Mouse (Mus musculus) megakaryocyte, adult 5-6 weeks (primary cell): ENCODE results near the gene Vrtn. TPM values are rescaled to one million over a fixed set of nuclear protein-coding genes. Genes with fewer than 3 reads are reported as not detected.

Experiments
- ATAC-seq: 2 replicates; pipeline ENCODE4 v1.8.0; 2016; ENCODE audit warnings: mild to moderate bottlenecking, inconsistent platforms; ENCODE audit not compliant: poor library complexity, severe bottlenecking
- total RNA-seq, 2 experiments: library from RNA; stranded (forward) in 1 of 2; stranded (reverse) in 1 of 2; fragments of 153-499, 151-499 nt in 1 of 2; fragments of 221-1000, 200-1000 nt in 1 of 2; gene quantifications; 2 replicates each; pipeline versions ENCODE4 v1.2.3 to v1.2.4; 2015 to 2017

The Vrtn gene
- total RNA-seq, 2 experiments from 2014 or later: not detected

DNA sequence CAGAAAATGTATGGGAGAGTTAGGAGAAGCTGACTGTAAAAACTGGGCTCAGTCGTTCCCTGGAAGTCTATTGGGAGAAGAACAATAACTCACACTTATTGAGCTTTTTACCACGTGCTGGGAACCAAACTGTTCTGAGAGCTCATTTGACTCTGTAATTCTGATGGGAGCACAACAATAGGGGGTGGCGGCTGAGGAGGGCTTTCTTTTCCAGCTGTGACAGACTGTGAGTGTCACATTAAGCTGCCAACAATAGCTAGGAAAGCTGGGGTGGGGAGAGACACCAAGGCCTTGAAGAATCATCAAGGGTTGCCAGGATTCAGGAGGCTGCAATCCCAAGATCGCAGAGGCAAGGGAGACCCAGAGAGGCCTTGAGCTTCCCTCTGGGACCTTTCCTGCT, 45.4 kb downstream of the Vrtn start:
- ATAC-seq: no peak

DNA sequence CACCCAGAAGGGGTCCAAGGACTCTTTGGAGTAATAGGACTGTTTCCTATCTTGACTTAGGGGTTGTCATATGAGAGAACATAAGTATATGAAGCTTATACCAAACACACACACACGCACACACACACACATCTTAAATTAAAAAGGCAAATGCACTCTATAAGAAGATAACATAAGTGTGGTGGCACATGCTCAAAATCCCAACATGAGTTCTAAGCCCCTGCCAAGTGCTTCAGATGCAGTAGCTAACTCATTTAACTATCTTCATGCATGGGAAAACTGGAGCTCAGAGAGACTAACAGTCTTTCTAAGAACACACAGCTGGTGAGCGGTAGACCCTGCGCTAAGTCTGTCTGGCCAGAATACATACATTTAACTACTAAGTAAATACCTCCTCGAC, 46.7 kb downstream of the Vrtn start:
- ATAC-seq: no peak

DNA sequence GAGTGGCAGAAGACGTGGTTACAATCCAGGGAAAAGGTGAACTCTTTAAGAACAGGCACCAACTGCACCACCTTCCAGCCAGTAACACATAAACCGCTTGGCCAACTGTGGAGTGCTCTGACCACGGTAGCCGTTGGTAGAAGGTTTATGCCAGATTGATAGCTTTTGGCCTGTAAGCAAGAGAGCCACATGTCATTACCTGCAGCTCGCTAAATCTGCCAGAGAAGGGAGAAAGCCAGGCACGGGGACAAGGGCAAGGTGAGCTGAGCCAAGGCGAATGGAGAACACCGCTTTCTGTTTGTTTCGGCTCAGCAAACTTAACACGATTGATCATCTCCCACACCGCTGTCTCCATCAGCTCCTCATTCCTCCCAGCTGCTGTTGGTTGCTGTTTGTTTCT, 48.2 kb downstream of the Vrtn start:
- no peak for ATAC-seq

DNA sequence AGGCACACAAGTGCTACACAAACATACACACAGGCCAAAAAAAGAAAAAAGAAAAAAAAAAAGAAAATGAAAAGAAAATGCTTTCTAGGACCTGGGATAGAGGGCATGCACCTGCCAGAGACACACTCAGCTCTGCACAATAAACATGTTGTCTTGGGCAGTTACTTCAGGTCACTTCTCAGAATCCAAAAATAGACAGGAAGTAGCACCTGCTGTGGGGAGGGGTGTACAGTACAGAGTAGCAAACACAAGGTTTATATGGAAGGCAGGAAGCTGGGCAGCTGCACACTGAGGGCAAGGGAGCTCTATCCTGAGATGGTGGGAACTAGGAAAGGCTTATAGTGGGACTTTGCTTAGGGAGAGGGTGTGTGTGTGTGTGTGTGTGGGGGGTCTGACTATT, 50.5 kb downstream of the Vrtn start:
- no peak for ATAC-seq

DNA sequence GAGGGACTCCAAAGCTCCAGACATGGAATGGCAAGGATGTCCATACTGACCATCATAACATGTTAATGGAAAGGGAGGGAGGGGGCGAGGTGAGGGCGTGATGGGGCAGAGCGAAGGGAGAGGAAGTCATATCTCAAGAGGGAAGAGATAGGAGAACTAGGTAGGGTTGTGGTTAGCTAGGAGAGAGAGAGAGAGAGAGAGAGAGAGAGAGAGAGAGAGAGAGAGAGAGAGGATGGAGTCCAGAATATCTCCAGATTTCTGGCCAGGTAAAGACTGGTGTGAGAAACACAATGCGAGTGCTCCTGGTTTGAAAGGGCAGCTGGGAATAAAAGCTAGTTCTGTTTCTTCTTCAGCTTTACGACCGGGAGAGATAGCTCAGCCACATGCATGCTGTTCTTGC, 51.3 kb downstream of the Vrtn start:
- no peak for ATAC-seq

DNA sequence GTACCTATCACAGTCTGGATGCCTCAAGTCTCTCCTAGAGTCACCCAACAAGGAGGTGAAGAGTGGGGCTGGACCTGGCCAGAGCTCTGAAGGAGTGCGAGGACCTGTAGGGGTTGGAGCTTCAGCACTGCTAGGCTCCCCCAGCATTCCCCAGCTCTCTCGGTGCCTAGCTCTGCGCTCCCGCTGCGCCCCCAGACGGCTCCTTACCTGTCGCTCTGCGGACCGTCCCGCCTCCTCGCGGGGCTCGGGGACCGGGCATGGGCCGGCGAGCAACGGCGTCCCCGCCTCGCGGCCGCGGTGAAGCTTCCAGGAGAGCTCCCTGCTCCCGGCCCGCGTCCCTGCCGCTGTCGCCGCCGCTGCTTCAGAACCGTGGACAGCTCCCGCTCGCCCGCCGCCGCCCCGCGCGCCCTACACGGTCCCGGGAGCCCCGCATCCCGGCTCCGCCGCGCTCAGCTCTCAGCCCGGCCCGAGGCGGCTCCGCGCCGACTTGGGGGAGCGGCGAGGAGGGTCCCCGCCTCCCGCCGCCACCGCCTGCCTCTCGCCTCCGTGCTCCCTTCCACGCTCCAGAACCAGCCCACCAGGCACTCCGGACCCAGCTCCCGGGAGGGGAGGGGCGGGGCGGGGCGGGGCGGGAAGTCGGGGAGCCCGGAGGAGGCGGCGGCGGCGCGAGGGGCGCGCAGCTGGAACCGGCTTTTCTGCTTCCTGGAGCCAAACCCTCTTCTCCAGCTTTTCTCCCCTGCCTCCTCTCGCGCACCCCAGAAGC, 57.7 kb downstream of the Vrtn start, which contains the start of gene Syndig1l:
TSS of gene Syndig1l (minus strand) at position 513 of the 763 bp plus-strand sequence.
- peak; percentile 56; the same call in 1 of the 2 replicates for ATAC-seq

Other genes with a start within 250 kb of the Vrtn start
- 8.8 and 11.0 TPM in 2 replicates for gene Entpd5, start 232.0 kb upstream of the Vrtn start, total RNA-seq (2015)
- 10.5 and 11.2 TPM in 2 replicates for gene Entpd5, start 232.0 kb upstream of the Vrtn start, total RNA-seq (2017)
- gene Bbof1, start 231.9 kb upstream of the Vrtn start, total RNA-seq (2015): 0.36 and 1.1 TPM in 2 replicates
- 1.5 and 2.3 TPM in 2 replicates for gene Bbof1, start 231.9 kb upstream of the Vrtn start, total RNA-seq (2017)
- gene Rnf113a2, start 223.8 kb upstream of the Vrtn start, total RNA-seq (2015): 27.5 and 30.5 TPM in 2 replicates
- gene Rnf113a2, start 223.8 kb upstream of the Vrtn start, total RNA-seq (2017): 31.2 and 32.2 TPM in 2 replicates
- 8.6 and 9.3 TPM in 2 replicates for gene Aldh6a1, start 190.0 kb upstream of the Vrtn start, total RNA-seq (2015)
- gene Aldh6a1, start 190.0 kb upstream of the Vrtn start, total RNA-seq (2017): 4.3 and 5.9 TPM in 2 replicates
- 12.5 and 14.9 TPM in 2 replicates for gene Lin52, start 189.6 kb upstream of the Vrtn start, total RNA-seq (2015)
- gene Lin52, start 189.6 kb upstream of the Vrtn start, total RNA-seq (2017): 10.7 and 21.3 TPM in 2 replicates
- gene Vsx2, start 71.3 kb upstream of the Vrtn start, total RNA-seq (2015): not detected in 2 replicates
- gene Vsx2, start 71.3 kb upstream of the Vrtn start, total RNA-seq (2017): not detected in 2 replicates
- gene Abcd4, start 23.6 kb upstream of the Vrtn start, total RNA-seq (2015): 3.1 and 4.7 TPM in 2 replicates
- gene Abcd4, start 23.6 kb upstream of the Vrtn start, total RNA-seq (2017): 4.5 TPM in 2 replicates
- gene Syndig1l, start 57.8 kb downstream of the Vrtn start, total RNA-seq (2015): not detected in 2 replicates
- gene Syndig1l, start 57.8 kb downstream of the Vrtn start, total RNA-seq (2017): not detected in 2 replicates
- gene Npc2, start 132.1 kb downstream of the Vrtn start, total RNA-seq (2015): 269 and 281 TPM in 2 replicates
- gene Npc2, start 132.1 kb downstream of the Vrtn start, total RNA-seq (2017): 190 and 192 TPM in 2 replicates
- gene Isca2, start 132.2 kb downstream of the Vrtn start, total RNA-seq (2015): 88.9 and 93.6 TPM in 2 replicates
- gene Isca2, start 132.2 kb downstream of the Vrtn start, total RNA-seq (2017): 43.9 and 45.8 TPM in 2 replicates
- 0.11 TPM in 1 of 2 replicates, not detected in the other for gene Ltbp2, start 235.5 kb downstream of the Vrtn start, total RNA-seq (2015)
- gene Ltbp2, start 235.5 kb downstream of the Vrtn start, total RNA-seq (2017): under 0.01 TPM in 1 of 2 replicates, not detected in the other